Mouse (Mus musculus) kidney, postnatal 14 days (tissue): ENCODE data around the gene Trappc1.

Experiments used
- DNase-seq: peaks from one replicate; pipeline ENCODE4 v3.0.0; 2022; ENCODE audit warnings: mixed read lengths

Gene Trappc1

GRCm38 (mm10) chr11:69331152-69331551 lies 7.4 kb downstream of the Trappc1 start:
- DNase-seq, result no peak

DNA sequence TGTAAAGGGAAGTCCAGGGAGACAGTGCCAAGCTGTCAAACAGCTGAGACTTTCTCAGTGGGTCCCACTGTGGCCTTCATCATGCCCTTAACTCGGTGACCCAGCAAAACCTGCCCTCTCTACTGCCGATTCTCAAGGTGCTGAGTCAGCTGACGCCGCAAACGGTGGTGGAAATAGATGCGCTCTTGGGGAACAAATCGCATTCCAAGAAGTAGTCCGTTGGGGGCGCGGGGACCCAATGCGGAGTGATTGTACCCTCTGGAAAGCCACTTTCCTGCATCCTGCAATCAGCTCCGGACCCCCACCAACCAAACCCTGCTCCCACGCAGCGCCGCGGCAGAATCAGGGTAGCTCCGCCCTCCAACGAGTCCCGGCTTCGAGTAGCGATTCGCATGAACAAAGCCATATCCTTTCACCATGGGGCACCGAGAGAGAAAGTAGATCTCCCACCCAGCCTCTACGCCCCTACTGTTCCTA lies 8.2 kb downstream of the Trappc1 start:
- DNase-seq, result peak; percentile 79

GRCm38 (mm10) chr11:69332713-69333253 lies 9.0 kb downstream of the Trappc1 start:
- no peak for DNase-seq

DNA sequence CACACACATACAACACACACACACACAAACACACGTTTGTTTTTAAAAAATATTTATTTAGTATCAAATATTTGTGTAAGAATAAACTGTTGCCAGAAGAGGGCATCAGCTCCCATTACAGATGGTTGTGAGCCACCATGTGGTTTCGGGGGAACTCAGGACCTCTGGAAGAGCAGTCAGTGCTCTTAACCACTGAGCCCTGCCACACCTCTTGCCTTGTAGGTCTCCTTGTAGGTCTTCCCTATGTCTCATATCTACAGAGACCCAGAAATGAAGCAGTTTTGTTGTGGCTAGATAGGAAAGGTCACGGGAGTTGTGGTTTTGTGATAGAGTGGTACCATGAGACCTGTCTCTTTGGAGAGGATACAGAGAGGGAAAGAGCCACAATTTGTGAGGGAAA lies 10.1 kb downstream of the Trappc1 start:
- no peak for DNase-seq

DNA sequence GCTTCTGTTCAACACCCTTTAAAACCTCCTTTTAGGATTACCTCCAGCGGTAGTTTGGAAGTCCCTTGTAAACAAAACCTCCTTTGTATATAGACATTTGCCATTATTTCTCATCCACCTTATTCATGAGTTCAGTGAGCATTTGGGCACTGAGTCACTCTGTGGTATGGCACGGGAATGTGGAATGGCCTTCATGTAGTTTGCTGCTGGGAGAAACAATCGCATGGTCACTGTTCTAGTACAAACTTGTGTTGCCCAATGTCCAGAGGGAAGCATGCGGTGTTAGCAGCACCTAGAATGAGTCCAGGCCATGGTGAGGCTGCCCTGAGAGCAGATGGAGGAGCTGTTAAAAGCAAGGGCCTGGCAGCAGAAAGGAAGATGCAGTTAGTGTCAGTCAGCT lies 11.0 kb downstream of the Trappc1 start:
- DNase-seq, result no peak

GRCm38 (mm10) chr11:69340161-69341131 lies 16.7 kb downstream of the Trappc1 start, which contains the start of gene Rnf227:
Gene Rnf227, plus strand, starts transcription at chr11:69340461.
- DNase-seq, result peak; percentile 80

DNA sequence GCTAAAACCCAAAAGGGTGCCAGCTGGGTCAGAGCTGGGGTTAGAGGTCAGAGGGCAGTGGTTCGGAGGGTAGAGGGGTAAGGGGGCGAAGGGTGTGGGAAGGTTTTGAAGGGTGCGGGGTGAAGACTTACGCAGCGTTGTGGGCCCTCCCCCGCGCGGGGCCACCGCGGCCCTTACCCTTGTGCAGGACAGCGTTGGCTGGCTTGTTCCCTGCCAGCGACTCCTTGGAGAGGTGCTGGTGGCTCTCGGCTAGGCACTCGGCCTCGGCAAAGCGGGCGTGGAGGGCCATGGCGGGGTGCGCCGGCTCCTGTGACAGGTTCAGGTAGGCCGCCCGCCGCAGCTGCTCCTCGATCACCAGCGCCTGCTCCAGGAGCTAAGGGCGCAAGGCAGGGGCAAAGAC lies 22.7 kb downstream of the Trappc1 start:
- DNase-seq, result no peak

DNA sequence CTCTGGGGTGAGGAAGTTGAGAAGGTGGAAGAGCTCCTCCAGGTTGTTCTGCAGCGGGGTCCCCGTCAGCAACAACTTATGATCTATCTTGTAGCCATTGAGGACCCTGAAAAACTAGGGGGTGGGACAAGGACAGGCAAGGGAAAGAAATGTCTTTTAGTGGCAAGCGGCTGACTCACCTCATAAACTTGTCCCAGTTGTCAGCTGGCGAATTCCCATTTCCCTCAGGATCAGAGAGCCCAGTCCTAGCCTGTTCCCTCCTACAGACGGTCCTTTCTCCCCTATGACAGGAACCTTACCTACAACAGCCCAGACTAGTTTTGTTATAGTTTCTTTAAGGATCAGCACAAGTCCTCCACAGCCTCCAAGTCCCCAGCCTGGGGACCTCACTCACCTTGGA lies 32.8 kb downstream of the Trappc1 start:
- no peak for DNase-seq

GRCm38 (mm10) chr11:69357690-69358089 lies 33.9 kb downstream of the Trappc1 start:
- no peak for DNase-seq

DNA sequence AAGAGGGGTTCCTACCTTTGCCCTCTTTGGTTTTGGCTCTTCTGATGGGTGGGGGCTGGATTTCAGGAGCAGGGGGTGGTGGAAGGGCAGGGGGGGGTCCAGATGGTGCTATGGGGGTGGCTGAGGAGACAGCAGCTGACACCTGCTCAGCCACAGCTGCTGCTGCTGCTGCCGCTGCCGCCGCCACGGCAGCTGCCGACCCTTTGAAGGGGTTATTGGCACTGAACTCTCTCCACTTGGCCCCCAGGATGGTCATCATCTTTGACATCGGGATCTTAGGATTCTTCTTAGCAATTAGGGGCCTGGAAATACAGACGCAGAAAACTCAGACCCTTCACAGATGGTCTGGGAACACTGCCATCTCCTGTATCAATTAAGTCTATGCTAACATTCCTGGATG lies 38.2 kb downstream of the Trappc1 start:
- DNase-seq, result no peak

DNA sequence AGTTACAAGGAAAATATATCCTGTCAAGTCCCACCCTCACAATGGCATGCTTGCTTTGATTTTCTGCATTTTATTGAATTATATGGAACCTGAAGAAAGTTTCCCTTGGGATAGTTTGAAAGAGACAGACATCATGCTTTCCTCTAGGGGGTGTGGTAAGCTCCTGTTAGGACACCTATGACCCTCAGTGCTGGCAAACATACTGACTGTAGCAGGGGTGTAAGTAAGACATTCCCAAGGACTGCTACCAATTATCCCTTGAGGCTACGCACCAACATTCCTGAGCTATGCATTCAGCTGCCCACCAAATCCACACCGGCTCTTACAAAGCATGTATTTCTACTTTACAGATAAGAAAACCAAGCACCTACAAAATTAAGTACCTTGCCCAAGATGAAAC lies 38.7 kb downstream of the Trappc1 start:
- peak; percentile 27 for DNase-seq

- DNase-seq, result peak; percentile 65
These were observed 40.6 kb downstream of the Trappc1 start for GRCm38 (mm10) chr11:69364376-69364775.

GRCm38 (mm10) chr11:69364910-69365309 lies 41.1 kb downstream of the Trappc1 start:
- DNase-seq, result peak; percentile 96

DNA sequence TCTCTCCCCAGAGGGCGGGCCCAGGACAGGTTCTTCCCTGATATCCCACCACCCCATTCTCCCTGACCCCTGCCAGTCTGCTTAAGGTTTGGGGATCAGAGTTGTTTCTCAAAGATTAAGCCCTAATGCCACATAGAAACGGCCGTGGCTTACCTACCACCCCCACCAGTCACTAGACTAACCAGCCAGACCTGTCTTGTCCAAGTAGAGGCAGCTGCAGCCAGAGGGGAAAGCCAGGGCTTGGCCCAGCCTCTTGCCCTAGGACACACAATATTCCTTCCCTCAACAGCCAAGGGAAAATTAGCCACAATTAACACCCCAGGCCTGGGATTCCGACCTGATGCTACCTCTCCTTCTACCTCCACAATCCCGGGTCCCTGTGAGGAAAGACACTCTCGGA lies 41.9 kb downstream of the Trappc1 start:
- no peak for DNase-seq

DNA sequence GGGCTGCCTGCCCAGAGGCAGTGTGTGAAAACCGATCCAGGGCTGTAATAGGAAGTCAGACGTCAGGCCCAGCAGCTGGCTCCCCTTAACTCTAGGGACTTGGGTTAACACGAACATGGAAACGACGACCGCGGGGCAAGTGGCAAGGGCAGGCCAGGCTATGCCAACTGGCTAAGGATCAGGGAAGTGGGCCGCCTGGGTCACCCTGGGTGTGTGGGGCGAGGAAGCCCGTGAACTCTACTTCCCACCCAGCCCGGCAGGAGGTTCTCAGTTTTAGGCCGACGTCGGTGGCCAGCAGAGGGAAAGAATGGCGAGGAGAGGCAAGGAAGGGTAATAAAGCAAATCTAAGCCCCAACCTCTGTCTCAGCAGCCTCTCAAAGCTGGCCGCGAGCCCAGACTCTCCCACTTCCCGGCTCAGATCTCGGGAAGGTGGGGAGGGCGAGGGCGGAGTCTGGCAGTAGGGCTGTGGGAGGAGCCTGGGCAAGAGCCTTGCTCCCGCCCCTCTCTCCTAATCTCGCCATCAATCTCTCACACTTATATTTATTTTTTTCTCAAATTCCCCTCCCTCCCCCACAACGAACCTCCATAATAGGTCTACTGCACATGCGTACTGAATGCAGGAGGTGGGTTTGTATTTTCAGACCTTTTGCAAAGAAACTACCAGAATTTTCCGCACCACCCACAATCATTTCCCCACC lies 42.5 kb downstream of the Trappc1 start:
- DNase-seq, result peak; percentile 99

GRCm38 (mm10) chr11:69366855-69367615 lies 43.3 kb downstream of the Trappc1 start:
- peak; percentile 30 for DNase-seq

DNA sequence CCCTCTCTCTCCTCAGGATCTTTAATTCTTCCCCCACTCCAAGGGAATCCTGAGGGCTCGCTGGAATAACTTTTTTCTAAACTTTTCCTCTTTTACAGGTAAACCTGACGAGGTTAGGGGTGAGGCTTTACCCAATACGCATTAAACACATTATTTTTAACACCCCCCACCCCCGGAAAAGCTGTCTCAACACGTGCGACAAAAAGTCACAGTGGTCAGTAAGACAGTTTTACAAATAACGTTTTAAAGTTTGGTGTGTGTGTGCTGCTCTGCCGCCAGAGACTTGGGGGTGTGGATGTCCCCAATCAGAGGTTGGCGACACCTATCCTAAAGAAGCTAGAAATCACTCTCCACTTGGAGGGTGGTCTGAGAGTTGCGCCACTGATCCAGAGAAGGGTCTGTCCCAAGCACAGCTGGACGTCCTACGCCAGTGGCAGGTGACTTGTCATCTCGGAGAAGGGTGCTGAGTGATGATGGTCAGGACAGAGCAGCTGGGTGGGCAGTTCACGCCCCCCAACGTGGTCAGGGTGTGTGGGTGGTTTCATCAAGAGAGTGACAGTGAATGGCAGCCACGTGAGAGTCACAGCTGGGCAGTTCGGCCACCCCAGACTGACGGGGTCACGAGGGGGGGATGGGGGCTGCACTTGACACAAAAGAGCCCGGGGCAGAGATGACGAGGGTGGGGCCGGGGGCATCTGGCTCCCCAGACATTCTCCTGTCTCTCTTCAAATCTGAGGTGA lies 44.0 kb downstream of the Trappc1 start:
- no peak for DNase-seq

GRCm38 (mm10) chr11:69368356-69369214 lies 44.8 kb downstream of the Trappc1 start:
- peak; percentile 74 for DNase-seq

GRCm38 (mm10) chr11:69369215-69369989 lies 45.6 kb downstream of the Trappc1 start, which contains the start of gene Chd3:
Gene Chd3, minus strand, starts transcription at chr11:69369406.
- DNase-seq, result peak; percentile 19
